Mouse (Mus musculus) layer of hippocampus, adult 2 months (tissue): ENCODE measurements around the gene Ndufs8. TPM values are rescaled to one million over a fixed set of nuclear protein-coding genes. Genes with fewer than 3 reads are reported as not detected.

Experiments
- DNase-seq, 2 experiments: peaks; one replicate each; pipeline ENCODE4 v3.0.0; 2022; ENCODE audit warnings: low spot score in 2 of 2
- H3K27ac ChIP-seq: fragments of 200-600 bp; 2 replicates; pipeline ENCODE4 v1.8.1; 2022
- H3K4me3 ChIP-seq: fragments of 200-600 bp; 2 replicates; pipeline ENCODE4 v1.8.1; 2022; ENCODE audit warnings: mild to moderate bottlenecking
- CTCF ChIP-seq: fragments of 200-600 bp; conservative IDR thresholded peaks from 2 replicates; pipeline ENCODE4 v1.8.1; 2022; ENCODE audit warnings: antibody characterized with exemption, mild to moderate bottlenecking, moderate library complexity
- total RNA-seq, 2 experiments: library from RNA; stranded (reverse); gene quantifications; 2 replicates each; pipeline ENCODE4 v1.2.3; 2021

Gene Ndufs8
- total RNA-seq, 2 experiments from 2014 or later = 125 to 142 TPM

DNA sequence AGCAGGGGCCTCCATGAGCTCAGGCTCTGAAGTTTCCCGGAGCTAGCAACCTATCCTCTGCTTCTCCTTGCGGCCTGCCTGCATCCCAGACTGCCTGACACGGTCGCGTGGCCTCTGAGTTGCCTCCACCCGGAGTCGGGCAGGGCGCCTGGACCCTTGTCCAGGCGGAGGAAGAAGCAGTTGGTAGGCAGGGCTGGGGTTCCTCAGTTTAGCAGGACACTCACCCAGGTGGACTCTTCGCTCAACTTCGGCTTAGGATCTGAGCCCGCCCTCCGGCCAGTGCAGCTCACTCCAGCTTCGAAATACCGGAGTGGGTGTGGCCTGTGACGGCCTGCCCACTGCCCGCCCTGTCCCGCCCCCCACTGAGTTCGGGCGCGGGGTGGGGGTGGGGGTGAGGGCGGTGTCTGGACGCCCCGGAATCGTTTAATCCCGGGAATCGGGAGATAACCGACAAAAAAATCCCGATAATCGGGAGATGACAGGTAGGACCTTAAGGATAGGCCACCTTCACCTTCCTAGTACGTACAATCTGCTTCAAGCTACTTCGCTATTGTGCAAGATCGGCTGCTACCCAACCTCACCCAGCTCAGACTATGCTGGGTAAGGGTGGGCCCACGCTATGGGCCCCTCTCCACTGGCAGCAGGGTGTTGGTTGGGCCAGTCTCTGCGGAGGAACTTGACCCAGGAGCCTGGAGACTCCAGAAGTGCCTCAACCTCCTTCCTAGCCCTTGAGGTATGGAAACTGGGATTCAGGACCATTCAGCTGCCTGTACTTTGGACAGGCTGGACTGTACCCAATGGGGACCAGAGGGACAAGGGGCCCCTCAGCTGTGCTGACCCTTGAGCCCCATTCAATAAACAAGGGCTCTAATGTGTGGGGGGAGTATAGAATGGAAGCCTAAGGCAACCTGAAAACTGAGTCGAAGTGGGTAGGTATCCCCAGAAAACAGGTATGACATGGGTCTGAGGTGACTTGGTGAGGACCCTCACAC lies 5.5 kb downstream of the Ndufs8 start, which contains the start of gene Tcirg1:
Gene Tcirg1, minus strand, starts transcription at position 339 of the 992 bp plus-strand sequence.
- peak; percentile 47 to 60 for DNase-seq
- Histone ChIP-seq H3K27ac (peak within 1 kb of the TSS; percentile 58), H3K4me3 (peak within 1 kb of the TSS; percentile 63)
- TF ChIP-seq CTCF = no peak

DNA sequence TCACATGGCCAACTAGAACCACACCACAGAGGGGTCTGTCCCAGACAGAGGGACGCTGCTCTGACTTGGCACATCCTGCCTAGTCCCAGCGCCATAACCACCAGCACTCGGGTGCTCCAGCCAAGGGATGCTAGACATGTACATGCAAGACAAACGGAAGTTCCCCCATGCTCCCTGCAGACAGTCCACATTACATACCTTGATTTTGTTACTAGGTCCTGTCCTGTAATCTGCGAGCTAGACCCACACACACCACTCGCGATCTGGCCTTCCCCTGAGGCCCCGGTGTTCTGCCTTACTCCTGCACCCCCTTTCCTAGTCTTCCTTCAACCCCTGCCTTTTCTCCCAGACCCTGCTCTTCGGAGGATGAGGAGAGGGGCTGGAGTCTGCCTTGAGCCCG lies 6.2 kb downstream of the Ndufs8 start:
- no peak for TF ChIP-seq CTCF
- peak overlapping the region; percentile 58 for H3K27ac ChIP-seq

DNA sequence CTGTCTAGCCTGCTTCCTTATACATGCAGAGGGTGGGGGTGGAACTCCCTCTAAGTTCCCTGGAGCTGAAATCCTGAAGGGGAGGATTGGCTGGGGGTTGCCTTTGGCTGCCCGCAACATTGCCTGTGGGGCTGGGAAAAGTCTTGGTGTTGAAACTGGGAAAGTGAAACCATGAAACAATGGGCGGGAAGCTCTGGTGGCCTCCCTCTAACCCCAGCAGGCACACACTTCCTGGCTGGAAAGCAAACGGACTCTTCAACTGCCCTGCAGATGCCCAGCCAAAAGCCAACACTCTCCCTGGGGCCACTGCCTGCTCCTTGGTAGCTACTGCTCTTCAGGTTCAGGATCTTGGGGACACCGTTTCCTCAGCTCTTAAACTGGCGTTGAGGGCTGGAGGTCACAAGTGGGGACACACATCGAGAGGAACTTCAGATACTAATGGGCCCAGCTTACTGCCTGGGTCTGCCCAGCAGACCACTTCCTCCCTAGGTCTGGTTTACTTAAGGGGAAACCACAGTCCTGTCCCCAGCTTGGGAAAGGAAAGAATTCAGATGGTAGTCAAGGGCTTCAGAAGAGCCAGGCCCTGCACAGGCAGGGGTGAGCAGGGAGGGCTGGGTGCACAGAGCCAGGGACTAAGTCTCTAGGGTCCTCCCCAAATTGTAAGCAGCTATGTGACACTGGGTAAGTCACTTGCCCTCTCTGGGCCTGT lies 7.2 kb downstream of the Ndufs8 start:
- no peak for DNase-seq
- TF ChIP-seq CTCF = no peak
- peak overlapping the region; percentile 63 for H3K4me3 ChIP-seq
- peak overlapping the region; percentile 43 for H3K27ac ChIP-seq

More for the DNA sequence above, 6.2 kb downstream of the Ndufs8 start:
- peak overlapping the region; percentile 63 for H3K4me3 ChIP-seq
- no peak for DNase-seq

DNA sequence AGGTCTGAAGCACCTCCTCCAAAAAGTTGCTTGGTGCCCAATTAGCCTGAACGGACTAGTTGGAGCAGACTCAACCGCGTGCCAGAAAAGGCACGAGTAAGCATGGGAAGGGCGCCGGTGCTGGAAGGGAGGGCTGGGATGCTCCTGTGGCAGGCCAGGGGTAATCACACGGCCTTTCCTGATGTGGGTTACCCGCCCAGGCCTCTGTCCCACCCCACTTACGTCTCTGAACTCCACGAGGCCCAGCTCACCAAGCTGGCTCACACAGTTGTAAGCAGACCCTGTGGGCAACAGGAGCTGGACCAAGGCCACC lies 8.3 kb downstream of the Ndufs8 start:
- Histone ChIP-seq H3K4me3 (no peak overlapping the region), H3K27ac (no peak overlapping the region)
- DNase-seq = no peak
- TF ChIP-seq CTCF = no peak

DNA sequence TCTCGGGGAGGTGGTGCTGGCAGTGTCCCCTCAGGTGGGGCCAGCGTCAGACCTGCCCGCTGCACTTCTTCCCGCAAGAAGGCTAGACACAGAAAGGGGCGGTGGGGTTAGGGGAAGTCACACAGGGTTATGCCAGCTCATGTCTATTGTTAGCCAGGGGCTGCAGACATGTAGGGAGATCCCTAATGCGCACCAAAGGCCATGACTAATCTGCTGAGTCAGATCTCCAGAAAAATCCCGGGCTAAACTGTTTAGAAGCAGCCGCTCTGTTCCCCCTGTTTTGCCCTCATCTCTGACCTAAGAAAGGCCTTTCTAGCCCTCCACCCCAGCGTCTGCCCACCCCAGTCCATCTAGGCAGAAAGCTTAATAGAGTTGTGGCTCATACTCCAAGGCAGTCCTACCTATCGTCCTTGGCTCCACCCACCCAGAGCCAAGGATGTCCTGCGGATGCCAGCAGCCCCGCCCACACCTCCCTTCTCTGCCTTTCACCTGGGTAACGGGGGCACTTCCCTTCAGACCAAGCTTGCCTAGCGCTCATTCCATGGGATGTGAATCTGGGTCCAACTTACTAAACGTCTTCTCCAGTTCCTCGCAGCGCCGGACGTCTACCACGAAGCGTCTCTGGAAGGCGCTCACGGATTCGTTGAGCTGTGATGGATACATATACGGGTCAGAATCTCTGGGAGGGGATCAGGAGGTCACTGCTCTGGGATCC lies 8.8 kb downstream of the Ndufs8 start:
- TF ChIP-seq CTCF = no peak
- Histone ChIP-seq H3K27ac (no peak overlapping the region), H3K4me3 (no peak overlapping the region)
- no peak for DNase-seq

DNA sequence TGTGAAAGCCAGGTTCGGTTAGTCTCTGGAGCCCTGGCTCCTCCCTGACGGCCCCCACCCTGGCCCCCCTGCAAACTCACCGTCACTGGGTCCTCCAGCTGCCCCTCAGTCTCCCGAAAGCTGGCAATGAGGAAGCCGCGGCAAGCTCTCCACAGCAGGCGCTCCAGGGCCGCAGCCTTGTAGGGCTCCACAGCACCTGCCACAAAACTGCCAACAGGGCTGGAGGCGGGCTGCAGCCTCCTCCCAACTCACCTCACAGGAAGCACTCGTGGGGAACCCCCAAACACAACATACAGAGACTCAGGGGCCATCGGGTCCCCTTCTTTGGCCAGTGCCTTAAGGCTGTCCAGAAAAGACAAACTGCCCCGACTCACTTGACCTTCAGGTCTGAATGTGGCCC lies 9.6 kb downstream of the Ndufs8 start:
- Histone ChIP-seq H3K4me3 (no peak overlapping the region), H3K27ac (no peak overlapping the region)
- no peak for TF ChIP-seq CTCF
- DNase-seq = no peak

DNA sequence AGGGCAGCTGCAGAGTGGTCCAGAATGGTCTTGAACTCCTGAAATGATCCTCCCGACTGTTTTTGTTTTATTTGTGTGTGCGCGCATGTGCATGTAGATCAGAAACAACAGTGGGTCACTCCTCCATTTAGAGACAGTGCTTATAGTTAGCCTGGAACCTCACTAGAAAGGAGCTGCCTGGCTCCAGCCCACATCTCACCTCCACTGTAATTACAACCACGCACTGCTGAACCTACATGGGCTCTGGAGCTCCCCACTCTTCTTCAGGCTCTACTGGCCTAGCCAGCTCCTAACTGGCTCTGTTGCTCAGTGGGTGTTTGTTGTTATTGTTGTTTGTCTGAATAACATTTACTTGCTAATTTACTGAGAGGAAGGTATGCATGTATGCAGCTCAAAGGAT lies 13.0 kb downstream of the Ndufs8 start:
- Histone ChIP-seq H3K4me3 (no peak overlapping the region), H3K27ac (no peak overlapping the region)
- no peak for TF ChIP-seq CTCF
- no peak for DNase-seq

DNA sequence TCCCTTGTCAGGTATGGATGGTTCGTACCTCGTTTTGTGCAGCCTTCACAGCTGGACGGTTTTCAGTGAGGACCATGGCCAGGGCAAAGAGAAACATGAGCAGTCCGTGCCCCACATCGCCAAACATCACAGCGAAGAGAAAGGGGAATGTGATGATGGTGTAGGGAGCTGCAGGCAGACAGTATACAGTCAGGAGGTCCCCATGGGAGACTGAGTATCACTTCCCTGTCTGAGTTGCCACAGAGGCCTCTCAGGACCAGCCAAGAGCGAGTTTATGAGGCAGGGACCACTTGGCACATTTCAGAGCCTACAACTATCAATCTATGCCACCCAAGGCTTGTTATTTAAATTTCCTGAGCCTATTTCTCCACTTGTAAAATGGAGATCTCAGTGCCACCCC lies 13.6 kb downstream of the Ndufs8 start:
- TF ChIP-seq CTCF = no peak
- no peak for DNase-seq
- H3K4me3 ChIP-seq = no peak overlapping the region
- H3K27ac ChIP-seq = no peak overlapping the region

DNA sequence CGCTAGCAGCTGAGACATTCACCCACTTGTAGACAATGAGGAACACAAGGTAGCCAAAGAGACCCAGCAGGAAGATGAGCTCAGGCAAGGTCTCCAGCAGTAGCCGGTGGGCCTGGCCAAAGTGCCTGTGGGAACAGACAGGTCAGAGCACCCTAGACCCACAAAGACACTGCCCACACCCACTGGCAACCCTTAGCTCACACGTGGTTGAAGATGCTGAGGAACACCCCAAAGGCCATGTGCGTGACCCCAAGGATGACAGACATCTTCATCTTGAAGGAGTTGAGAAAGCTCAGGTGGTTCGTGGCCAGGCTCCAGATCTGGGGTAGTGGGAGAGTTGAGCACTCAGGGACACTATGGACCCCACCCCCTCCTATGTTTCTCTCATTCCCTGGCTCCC lies 15.0 kb downstream of the Ndufs8 start:
- TF ChIP-seq CTCF = no peak

DNA sequence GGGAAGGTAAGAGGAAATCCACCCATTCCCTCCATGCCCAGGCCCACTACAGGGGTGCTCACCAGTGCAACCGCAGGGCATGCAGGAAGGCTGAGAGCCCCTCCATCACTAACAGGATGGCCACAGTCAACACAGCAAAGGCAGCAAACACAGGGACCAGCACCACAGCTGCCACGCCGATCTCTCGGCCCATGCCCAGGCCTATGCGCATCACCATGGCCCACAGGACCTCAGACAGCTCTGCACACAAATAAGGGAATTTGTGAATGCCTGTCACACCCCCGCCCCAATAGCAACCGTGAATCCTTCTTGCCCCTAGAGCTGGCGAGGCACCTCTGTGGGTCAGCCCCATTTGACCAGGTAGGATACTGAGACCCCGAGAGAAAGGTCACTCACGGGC lies 16.4 kb downstream of the Ndufs8 start:
- H3K27ac ChIP-seq = peak overlapping the region; percentile 58; the same call in 1 of the 2 replicates
- no peak overlapping the region for H3K4me3 ChIP-seq
- TF ChIP-seq CTCF = no peak
- no peak for DNase-seq

More for the DNA sequence above, 15.0 kb downstream of the Ndufs8 start:
- DNase-seq = no peak
- no peak overlapping the region for H3K27ac ChIP-seq
- no peak overlapping the region for H3K4me3 ChIP-seq

DNA sequence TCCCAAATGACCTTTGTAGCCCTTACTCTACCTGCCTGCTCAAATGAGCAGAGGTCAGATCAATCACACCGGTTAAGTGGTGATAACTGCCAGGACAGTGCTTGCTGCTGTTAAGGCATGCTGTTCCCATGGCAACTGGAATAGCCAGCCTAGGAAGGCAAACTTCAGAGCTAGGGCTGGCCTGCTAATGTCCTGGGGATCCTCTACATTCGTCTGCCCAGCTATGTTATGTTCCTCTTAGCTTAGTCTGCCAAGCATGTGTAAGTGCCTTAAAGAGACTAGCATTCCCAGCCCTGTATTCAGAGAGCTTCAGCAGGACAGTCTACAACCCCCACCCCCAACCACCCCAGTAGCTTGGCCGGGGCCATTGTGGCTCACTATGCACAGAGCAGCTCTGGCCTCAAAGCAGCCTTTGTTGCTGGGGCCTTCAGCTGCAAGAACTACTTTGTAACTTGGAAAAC lies 17.4 kb downstream of the Ndufs8 start:
- peak in 1 of 2 experiments; percentile 45 for DNase-seq
- Histone ChIP-seq H3K27ac (peak overlapping the region; percentile 58), H3K4me3 (no peak overlapping the region)
- no peak for TF ChIP-seq CTCF

DNA sequence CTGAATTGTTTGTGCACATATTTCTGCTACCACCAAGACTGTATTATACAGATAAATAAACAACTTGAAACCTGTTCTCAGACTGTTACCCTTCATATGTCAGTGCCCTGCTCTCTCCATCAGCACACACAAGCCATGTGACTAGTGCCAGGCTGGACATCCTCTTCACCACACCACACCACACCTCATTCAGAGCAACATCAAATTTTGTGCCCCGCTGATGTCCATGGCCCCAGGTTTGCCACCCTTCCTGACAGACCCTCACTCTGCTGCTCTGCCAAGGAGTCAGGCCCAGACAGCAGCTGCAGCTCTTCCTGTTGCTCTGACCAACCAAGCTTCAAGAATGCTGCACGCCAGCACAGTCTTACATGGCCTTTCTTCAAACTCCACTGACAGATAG lies 18.3 kb downstream of the Ndufs8 start:
- no peak overlapping the region for H3K4me3 ChIP-seq
- H3K27ac ChIP-seq = peak overlapping the region; percentile 58; the same call in 1 of the 2 replicates
- DNase-seq = no peak
- TF ChIP-seq CTCF = no peak
